Mouse (Mus musculus): Measurements from ENCODE around the gene Trim65.

Trim65 gene

GRCm38 (mm10) chr11:116088741-116089394 is 42.1 kb downstream of the Trim65 start:
- DNase-seq (ENCODE audit: low read depth, low spot score), result peak; percentile 61

- DNase-seq (ENCODE audit: low read depth, low spot score), result no peak
Measured at GRCm38 (mm10) chr11:116088188-116088587, 42.7 kb downstream of the Trim65 start.

- peak; percentile 94 for DNase-seq (ENCODE audit: low read depth, low spot score)
Measured at GRCm38 (mm10) chr11:116087194-116088130, 43.5 kb downstream of the Trim65 start.

GRCm38 (mm10) chr11:116086258-116087193 is 44.4 kb downstream of the Trim65 start, which contains the start of gene Wbp2:
Gene Wbp2 (minus strand): TSS chr11:116086995.
- DNase-seq (ENCODE audit: low read depth, low spot score), result peak; percentile 99

GRCm38 (mm10) chr11:116084166-116084565 is 46.8 kb downstream of the Trim65 start:
- no peak for DNase-seq (ENCODE audit: low read depth, low spot score)

- no peak for DNase-seq (ENCODE audit: low read depth, low spot score)
Measured at GRCm38 (mm10) chr11:116083096-116083672, 47.7 kb downstream of the Trim65 start.

GRCm38 (mm10) chr11:116081081-116081480 is 49.8 kb downstream of the Trim65 start:
- peak; percentile 59 for DNase-seq (ENCODE audit: low read depth, low spot score)

GRCm38 (mm10) chr11:116079511-116079910 is 51.4 kb downstream of the Trim65 start:
- no peak for DNase-seq (ENCODE audit: low read depth, low spot score)

GRCm38 (mm10) chr11:116078676-116079320 is 52.1 kb downstream of the Trim65 start:
- DNase-seq (ENCODE audit: low read depth, low spot score), result no peak

GRCm38 (mm10) chr11:116078221-116078620 is 52.7 kb downstream of the Trim65 start:
- no peak for DNase-seq (ENCODE audit: low read depth, low spot score)

GRCm38 (mm10) chr11:116077446-116078204 is 53.3 kb downstream of the Trim65 start, which contains the start of gene Unc13d:
Gene Unc13d (minus strand): TSS chr11:116077961.
- no peak for DNase-seq (ENCODE audit: low read depth, low spot score)

GRCm38 (mm10) chr11:116076836-116077235 is 54.1 kb downstream of the Trim65 start:
- no peak for DNase-seq (ENCODE audit: low read depth, low spot score)

- no peak for DNase-seq (ENCODE audit: low read depth, low spot score)
Measured at GRCm38 (mm10) chr11:116076266-116076540, 54.7 kb downstream of the Trim65 start.

- no peak for DNase-seq (ENCODE audit: low read depth, low spot score)
Measured at GRCm38 (mm10) chr11:116075539-116076265, 55.2 kb downstream of the Trim65 start.

- no peak for DNase-seq (ENCODE audit: low read depth, low spot score)
Measured at GRCm38 (mm10) chr11:116074436-116074991, 56.4 kb downstream of the Trim65 start.

GRCm38 (mm10) chr11:116072608-116073007 is 58.3 kb downstream of the Trim65 start:
- DNase-seq (ENCODE audit: low read depth, low spot score), result no peak
